Mouse (Mus musculus) heart, embryonic 15.5 days (tissue): ENCODE results near the gene Stx6. TPM values are rescaled to one million over a fixed set of nuclear protein-coding genes. Genes with fewer than 3 reads are reported as not detected.
"Not testable (repeated sequence)": the region's sequence is repeated elsewhere in the genome, so short reads cannot be mapped to it uniquely, and the experiment has no call there.

ENCODE experiments used
- ATAC-seq: fragments of 200-750 bp; cut with Nextera tagmentation; replicated peaks from 2 replicates; pipeline ENCODE4 v1.8.0; 2017; ENCODE audit warnings: low read depth, moderate TSS enrichment; ENCODE audit not compliant: insufficient number of reproducible peaks, insufficient read depth, low FRiP score
- H3K27ac ChIP-seq: fragments of 300-500 bp; sonication (generic); 2 replicates; pipeline ENCODE4 v1.5.1; 2015; ENCODE audit warnings: mild to moderate bottlenecking, inconsistent platforms
- H3K27me3 ChIP-seq: fragments of 300-500 bp; sonication (generic); 2 replicates; pipeline ENCODE4 v1.6.1; 2015; ENCODE audit warnings: inconsistent platforms
- H3K36me3 ChIP-seq: fragments of 300-500 bp; sonication (generic); 2 replicates; pipeline ENCODE4 v1.6.1; 2015; ENCODE audit warnings: mild to moderate bottlenecking, inconsistent platforms
- H3K4me1 ChIP-seq: fragments of 300-500 bp; sonication (generic); replicated peaks from 2 replicates; pipeline ENCODE4 v1.6.1; 2015; ENCODE audit warnings: inconsistent platforms
- H3K4me2 ChIP-seq: fragments of 300-500 bp; sonication (generic); 2 replicates; pipeline ENCODE4 v1.6.1; 2015; ENCODE audit warnings: inconsistent platforms, mild to moderate bottlenecking, moderate library complexity
- H3K4me3 ChIP-seq: fragments of 300-500 bp; sonication (generic); 2 replicates; pipeline ENCODE4 v1.5.1; 2015; ENCODE audit warnings: mild to moderate bottlenecking, inconsistent platforms
- H3K9ac ChIP-seq: fragments of 300-500 bp; sonication (generic); 2 replicates; pipeline ENCODE4 v1.6.1; 2015; ENCODE audit warnings: mild to moderate bottlenecking, inconsistent platforms
- H3K9me3 ChIP-seq: fragments of 300-500 bp; sonication (generic); replicated peaks from 2 replicates; pipeline ENCODE4 v1.6.1; 2016; ENCODE audit warnings: inconsistent platforms
- WGBS: fragments of 180-500 bp; shearing (Covaris S2); methylation state at CpG from one replicate; pipeline ENCODE4 v1.1.7; 2015; ENCODE audit warnings: mixed read lengths; 5-methylcytosine and 5-hydroxymethylcytosine counted together
- polyA plus RNA-seq: library from polyadenylated mRNA; unstranded; fragments of >200 nt; fragmentation: Nextera tagmentation; extraction: Ambion mirVana; gene quantifications from 2 replicates; pipeline ENCODE4 v1.2.1, GENCODE M21; 2015

Gene Stx6
- polyA plus RNA-seq, 1 experiment from 2014 or later, result 47.7 TPM

GRCm38 (mm10) chr1:155169935-155170334 is 11.4 kb downstream of the Stx6 start:
- no peak for ATAC-seq
- H3K4me1 ChIP-seq, result no peaks in the 10 kb centered on the region
- H3K4me2 ChIP-seq, result no peak overlapping the region
- no peaks in the 10 kb centered on the region for H3K27me3 ChIP-seq
- H3K9ac ChIP-seq, result no peak overlapping the region
- no peak overlapping the region for H3K27ac ChIP-seq
- 0 out of 2 replicates have a peak, but pooled peaks cover 3% of the 10 kb centered on the region for H3K36me3 ChIP-seq
- H3K9me3 ChIP-seq, result no peaks in the 10 kb centered on the region
- no peak overlapping the region for H3K4me3 ChIP-seq

DNA sequence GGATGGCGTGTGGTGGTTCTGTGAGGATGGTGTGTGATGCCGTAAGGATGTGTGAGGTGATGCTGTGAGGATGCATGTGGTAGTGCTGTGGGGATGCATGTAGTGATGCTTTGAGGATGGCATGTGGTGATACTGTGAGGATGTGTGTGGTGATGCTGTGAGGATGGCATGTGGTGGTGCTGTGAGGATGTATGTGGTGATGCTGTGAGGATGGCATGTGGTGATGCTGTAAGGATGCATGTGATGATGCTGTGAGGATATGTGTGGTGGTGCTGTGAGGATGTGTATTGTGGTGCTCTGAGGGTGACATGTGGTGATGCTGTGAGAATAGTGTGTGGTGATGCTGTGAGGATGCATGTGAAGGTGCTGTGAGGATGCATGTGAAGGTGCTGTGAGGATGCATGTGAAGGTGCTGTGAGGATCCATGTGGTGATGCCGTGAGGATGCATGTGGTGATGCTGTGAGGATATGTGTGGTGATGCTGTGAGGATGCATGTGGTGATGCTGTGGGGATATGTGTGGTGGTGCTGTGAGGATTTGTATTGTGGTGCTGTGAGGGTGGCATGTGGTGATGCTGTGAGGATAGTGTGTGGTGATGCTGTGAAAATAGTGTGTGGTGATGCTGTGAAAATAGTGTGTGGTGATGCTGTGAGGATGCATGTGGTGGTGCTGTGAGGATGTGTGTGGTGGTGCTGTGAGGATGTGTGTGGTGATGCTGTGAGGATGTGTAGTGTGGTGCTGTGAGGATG is 14.6 kb downstream of the Stx6 start:
- H3K4me2 ChIP-seq, result no peak overlapping the region
- peaks cover 20% of the 10 kb centered on the region for H3K36me3 ChIP-seq
- H3K27ac ChIP-seq, result no peak overlapping the region
- no peak overlapping the region for H3K4me3 ChIP-seq
- ATAC-seq, result no peak
- 87% methylated on average over 3 of the region's 3 CpGs for WGBS
- no peaks in the 10 kb centered on the region for H3K4me1 ChIP-seq
- H3K9me3 ChIP-seq, result no peaks in the 10 kb centered on the region
- no peak overlapping the region for H3K9ac ChIP-seq
- H3K27me3 ChIP-seq, result no peaks in the 10 kb centered on the region

- not testable (repeated sequence) for H3K27ac ChIP-seq, H3K9ac ChIP-seq
- WGBS, result 86% methylated on average over 1 of the region's 1 CpGs
Measured at GRCm38 (mm10) chr1:155173644-155174016, 15.1 kb downstream of the Stx6 start.

GRCm38 (mm10) chr1:155174424-155174823 is 15.9 kb downstream of the Stx6 start:
- H3K27me3 ChIP-seq, result no peaks in the 10 kb centered on the region
- ATAC-seq, result no peak
- H3K4me1 ChIP-seq, result no peaks in the 10 kb centered on the region
- no peaks in the 10 kb centered on the region for H3K9me3 ChIP-seq
- H3K36me3 ChIP-seq, result peaks cover 26% of the 10 kb centered on the region
- no peak overlapping the region for H3K27ac ChIP-seq
- 88% methylated on average over 1 of the region's 1 CpGs for WGBS
- H3K9ac ChIP-seq, result no peak overlapping the region
- no peak overlapping the region for H3K4me3 ChIP-seq
- no peak overlapping the region for H3K4me2 ChIP-seq

More at GRCm38 (mm10) chr1:155173644-155174016, 15.1 kb downstream of the Stx6 start:
- not testable (repeated sequence) for H3K4me1 ChIP-seq, H3K4me2 ChIP-seq, H3K4me3 ChIP-seq, H3K9me3 ChIP-seq, ATAC-seq, H3K27me3 ChIP-seq
- H3K36me3 ChIP-seq, result peaks cover 22% of the 10 kb centered on the region

DNA sequence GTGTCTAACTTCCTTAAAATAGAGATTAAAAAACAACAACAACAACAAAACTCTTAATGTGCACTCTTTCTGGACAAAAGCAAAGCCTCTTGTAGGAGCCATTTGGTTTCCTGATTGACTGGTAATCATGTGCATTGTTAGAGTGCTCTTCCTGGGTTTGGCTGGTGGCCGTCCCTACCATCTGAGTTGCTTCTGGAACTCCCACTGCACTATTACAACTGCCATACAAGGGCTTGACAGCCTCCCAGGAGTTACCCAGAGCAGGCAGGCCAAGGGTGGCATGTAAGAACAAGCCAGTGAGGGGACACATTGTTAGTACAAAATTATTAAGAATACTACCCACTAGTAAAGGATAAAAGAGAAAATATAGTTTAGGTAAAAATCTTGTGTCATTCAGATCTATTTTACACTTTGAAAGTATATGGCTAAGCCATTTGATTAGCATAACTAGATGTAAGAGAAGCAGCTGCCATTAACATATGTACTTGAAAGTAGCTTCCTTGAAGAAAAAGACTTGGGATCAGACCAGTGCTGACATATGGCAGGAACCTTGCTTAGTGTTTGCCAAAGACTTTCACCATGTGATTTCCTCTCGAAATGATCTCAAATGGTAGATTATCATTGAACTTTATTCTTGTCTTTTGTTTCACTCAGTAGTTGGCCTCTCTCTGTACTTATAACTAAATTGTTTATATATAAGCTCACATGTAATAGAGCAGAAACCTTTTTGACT is 19.8 kb downstream of the Stx6 start:
- H3K9me3 ChIP-seq, result no peaks in the 10 kb centered on the region
- peaks cover 36% of the 10 kb centered on the region for H3K36me3 ChIP-seq
- no peaks in the 10 kb centered on the region for H3K27me3 ChIP-seq
- H3K4me2 ChIP-seq, result no peak overlapping the region
- no peak overlapping the region for H3K27ac ChIP-seq
- 86% methylated on average over 2 of the region's 2 CpGs for WGBS
- ATAC-seq, result no peak
- no peak overlapping the region for H3K9ac ChIP-seq
- no peak overlapping the region for H3K4me3 ChIP-seq
- H3K4me1 ChIP-seq, result no peaks in the 10 kb centered on the region

DNA sequence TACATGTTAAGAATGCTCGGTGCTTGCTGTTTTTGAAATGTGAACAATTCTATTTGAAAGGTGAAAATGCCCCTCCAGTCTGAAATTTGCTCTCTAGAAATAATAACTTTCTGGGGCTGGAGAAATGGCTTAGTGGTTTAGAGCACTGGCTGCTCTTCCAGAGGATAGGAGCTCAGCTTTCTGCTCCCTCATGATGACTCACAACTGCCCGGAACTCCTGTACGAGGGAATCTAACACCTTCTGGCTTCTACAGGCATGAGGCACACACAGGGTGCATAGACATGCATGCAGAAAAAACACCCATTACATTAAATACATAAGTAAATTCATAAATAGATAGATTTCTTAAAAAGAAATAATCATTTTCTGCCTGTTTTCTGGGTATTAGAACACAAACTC is 25.7 kb downstream of the Stx6 start:
- Histone ChIP-seq H3K4me3 (no peak overlapping the region), H3K4me2 (no peak overlapping the region), H3K36me3 (peaks cover 21% of the 10 kb centered on the region), H3K4me1 (no peaks in the 10 kb centered on the region), H3K9ac (no peak overlapping the region), H3K27ac (no peak overlapping the region; the same call in 1 of the 2 replicates), H3K27me3 (no peaks in the 10 kb centered on the region), H3K9me3 (no peaks in the 10 kb centered on the region)
- 53% methylated on average over 3 of the region's 3 CpGs for WGBS
- ATAC-seq, result no peak

- no peaks in the 10 kb centered on the region for H3K9me3 ChIP-seq
- ATAC-seq, result no peak
- 86% methylated on average over 4 of the region's 4 CpGs for WGBS
- H3K4me2 ChIP-seq, result no peak overlapping the region
- H3K36me3 ChIP-seq, result peaks cover 24% of the 10 kb centered on the region
- H3K4me3 ChIP-seq, result no peak overlapping the region
- H3K27ac ChIP-seq, result no peak overlapping the region
- H3K27me3 ChIP-seq, result no peaks in the 10 kb centered on the region
- H3K4me1 ChIP-seq, result peaks cover 7% of the 10 kb centered on the region
- no peak overlapping the region for H3K9ac ChIP-seq
Measured at GRCm38 (mm10) chr1:155188656-155189055, 30.1 kb downstream of the Stx6 start.

GRCm38 (mm10) chr1:155191219-155191618 is 32.7 kb downstream of the Stx6 start:
- WGBS, result 73% methylated on average over 8 of the region's 8 CpGs
- peaks cover 7% of the 10 kb centered on the region for H3K4me1 ChIP-seq
- peaks cover 28% of the 10 kb centered on the region for H3K36me3 ChIP-seq
- H3K27ac ChIP-seq, result peak overlapping the region; percentile 12; the same call in 1 of the 2 replicates
- H3K9ac ChIP-seq, result no peak overlapping the region
- H3K4me2 ChIP-seq, result no peak overlapping the region
- no peaks in the 10 kb centered on the region for H3K9me3 ChIP-seq
- no peaks in the 10 kb centered on the region for H3K27me3 ChIP-seq
- H3K4me3 ChIP-seq, result no peak overlapping the region
- ATAC-seq, result 0 out of 2 replicates have a peak, but pooled peaks have one; percentile 27

GRCm38 (mm10) chr1:155191671-155192070 is 33.2 kb downstream of the Stx6 start:
- Histone ChIP-seq H3K36me3 (peaks cover 28% of the 10 kb centered on the region), H3K4me2 (no peak overlapping the region), H3K4me1 (peaks cover 7% of the 10 kb centered on the region), H3K27ac (peak overlapping the region; percentile 12; the same call in 1 of the 2 replicates), H3K9me3 (no peaks in the 10 kb centered on the region), H3K9ac (no peak overlapping the region), H3K27me3 (no peaks in the 10 kb centered on the region), H3K4me3 (no peak overlapping the region)
- WGBS, result 59% methylated on average over 2 of the region's 2 CpGs
- no peak for ATAC-seq

DNA sequence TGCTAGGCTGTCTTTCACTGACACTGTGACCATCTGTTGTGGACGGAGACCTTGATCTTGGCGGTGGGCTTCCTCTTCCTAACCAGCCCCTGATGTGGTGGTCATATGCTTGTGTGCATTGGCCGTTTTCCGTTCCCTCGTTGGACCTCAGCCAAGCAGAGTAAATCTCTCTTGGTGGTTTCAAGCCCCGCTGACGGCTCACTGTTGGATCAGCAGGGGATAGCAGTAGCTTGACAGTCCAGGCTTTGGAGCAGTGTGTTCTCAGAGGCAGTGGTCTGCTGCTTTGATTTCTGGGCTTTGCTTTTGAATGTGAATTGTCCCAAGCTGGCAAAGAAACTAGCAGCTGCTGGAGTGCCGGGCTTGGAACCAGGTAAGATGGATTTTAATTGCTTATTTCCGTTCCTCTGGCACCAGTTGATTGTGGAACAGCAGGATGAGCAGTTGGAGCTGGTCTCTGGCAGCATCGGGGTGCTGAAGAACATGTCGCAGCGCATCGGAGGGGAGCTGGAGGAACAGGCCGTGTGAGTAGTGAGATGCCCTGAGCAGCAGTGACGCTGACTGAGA is 34.4 kb downstream of the Stx6 start:
- Histone ChIP-seq H3K36me3 (peaks cover 31% of the 10 kb centered on the region), H3K9ac (no peak overlapping the region), H3K27ac (no peak overlapping the region), H3K4me1 (peaks cover 7% of the 10 kb centered on the region), H3K4me2 (no peak overlapping the region), H3K4me3 (no peak overlapping the region), H3K27me3 (no peaks in the 10 kb centered on the region), H3K9me3 (no peaks in the 10 kb centered on the region)
- ATAC-seq, result no peak
- WGBS, result 66% methylated on average over 15 of the region's 15 CpGs

- ATAC-seq, result no peak
- peaks cover 9% of the 10 kb centered on the region for H3K4me1 ChIP-seq
- no peak overlapping the region for H3K27ac ChIP-seq
- peaks cover 28% of the 10 kb centered on the region for H3K36me3 ChIP-seq
- 86% methylated on average over 4 of the region's 4 CpGs for WGBS
- H3K27me3 ChIP-seq, result no peaks in the 10 kb centered on the region
- H3K4me2 ChIP-seq, result no peak overlapping the region
- no peaks in the 10 kb centered on the region for H3K9me3 ChIP-seq
- H3K9ac ChIP-seq, result no peak overlapping the region
- no peak overlapping the region for H3K4me3 ChIP-seq
Measured at GRCm38 (mm10) chr1:155196691-155197090, 38.2 kb downstream of the Stx6 start.
